Mouse (Mus musculus) forebrain, postnatal 0 days (tissue): ENCODE results near the gene Tspan33. TPM values are rescaled to one million over a fixed set of nuclear protein-coding genes. Genes with fewer than 3 reads are reported as not detected.
A peak's percentile ranks its signal among the peaks of the same experiment; 100 is the strongest.

Experiments used
- ATAC-seq: fragments of 200-750 bp; cut with Nextera tagmentation; 2 replicates; pipeline ENCODE4 v1.8.0; 2017; ENCODE audit warnings: mild to moderate bottlenecking, moderate library complexity
- DNase-seq: peaks from one replicate; pipeline ENCODE4 v3.0.0-alpha.2; 2015
- H3K27ac ChIP-seq: fragments of 300-500 bp; sonication (generic); 2 replicates; pipeline ENCODE4 v1.5.1; 2014; ENCODE audit warnings: low read depth, mild to moderate bottlenecking, antibody characterized with exemption, low read length, moderate library complexity, mixed read lengths
- H3K27me3 ChIP-seq: fragments of 300-500 bp; sonication (generic); 2 replicates; pipeline ENCODE4 v1.6.1; 2014; ENCODE audit warnings: mild to moderate bottlenecking, low read length, mixed read lengths; ENCODE audit not compliant: insufficient read depth
- H3K36me3 ChIP-seq: fragments of 300-500 bp; sonication (generic); 2 replicates; pipeline ENCODE4 v1.6.1; 2014; ENCODE audit warnings: mild to moderate bottlenecking, moderate library complexity; ENCODE audit not compliant: insufficient read depth
- H3K4me1 ChIP-seq: fragments of 300-500 bp; sonication (generic); 2 replicates; pipeline ENCODE4 v1.6.1; 2014; ENCODE audit warnings: antibody characterized with exemption; ENCODE audit not compliant: insufficient read depth
- H3K4me2 ChIP-seq: fragments of 300-500 bp; sonication (generic); 2 replicates; pipeline ENCODE4 v1.6.1; 2014; ENCODE audit warnings: low read depth, mild to moderate bottlenecking, moderate library complexity
- H3K4me3 ChIP-seq: fragments of 300-500 bp; sonication (generic); 2 replicates; pipeline ENCODE4 v1.5.1; 2014; ENCODE audit warnings: low read depth, low read length, mixed read lengths
- H3K9ac ChIP-seq: fragments of 300-500 bp; sonication (generic); 2 replicates; pipeline ENCODE4 v1.6.1; 2014; ENCODE audit warnings: mild to moderate bottlenecking
- H3K9me3 ChIP-seq: fragments of 300-500 bp; sonication (generic); 2 replicates; pipeline ENCODE4 v1.6.1; 2016; ENCODE audit warnings: low read length
- CTCF ChIP-seq: sonication (generic); IDR thresholded peaks from 2 replicates; pipeline ENCODE4 v1.5.1; 2016; ENCODE audit warnings: antibody characterized with exemption, control low read depth, low read depth
- WGBS: fragments of 180-500 bp; shearing (Covaris S2); extraction: QIAGEN DNeasy Blood & Tissue Kit; methylation state at CpG from one replicate; pipeline ENCODE4 v1.1.7; 2014; 5-methylcytosine and 5-hydroxymethylcytosine counted together
- polyA plus RNA-seq: library from polyadenylated mRNA; unstranded; fragments of >200 nt; fragmentation: Nextera tagmentation; extraction: Ambion mirVana; gene quantifications from 2 replicates; pipeline ENCODE4 v1.2.1, GENCODE M21; 2015
- total RNA-seq: library from RNA; depleted of rRNA; stranded (reverse); fragments of >200 nt; gene quantifications from 2 replicates; pipeline ENCODE4 v1.2.3, GENCODE M21; 2014; rRNA removed

Gene Tspan33
- total RNA-seq (7.6 and 12.5 TPM in 2 replicates), polyA plus RNA-seq (6.8 and 9.4 TPM in 2 replicates)

GRCm38 (mm10) chr6:29693953-29694352, at the start of gene Tspan33:
Tspan33 (plus strand) TSS chr6:29694222.
- DNase-seq (peak; percentile 90), ATAC-seq (peak; percentile 99)
- TF ChIP-seq CTCF, result no peak
- Histone ChIP-seq H3K4me1 (0 out of 2 replicates have a peak, but pooled peaks cover 6% of the 10 kb centered on the region), H3K4me2 (peak within 1 kb of the TSS; percentile 99), H3K9me3 (no peaks in the 10 kb centered on the region), H3K36me3 (no peaks in the 10 kb centered on the region), H3K27ac (no peak within 1 kb of the TSS), H3K27me3 (peaks cover 6% of the 10 kb centered on the region; the same call in 1 of the 2 replicates), H3K4me3 (peak within 1 kb of the TSS; percentile 82), H3K9ac (peak within 1 kb of the TSS; percentile 63)
- under 1% methylated on average over 28 of the region's 41 CpGs for WGBS

GRCm38 (mm10) chr6:29649494-29650169, 44.4 kb upstream of the Tspan33 start:
- Histone ChIP-seq H3K36me3 (no peaks in the 10 kb centered on the region), H3K4me3 (no peak overlapping the region), H3K4me2 (no peak overlapping the region), H3K4me1 (no peaks in the 10 kb centered on the region), H3K27me3 (no peaks in the 10 kb centered on the region), H3K9ac (no peak overlapping the region), H3K27ac (no peak overlapping the region), H3K9me3 (no peaks in the 10 kb centered on the region)
- DNase-seq (peak; percentile 90), ATAC-seq (peak; percentile 78)
- TF ChIP-seq CTCF, result peak; percentile 91
- 29% methylated on average over 14 of the region's 14 CpGs for WGBS

GRCm38 (mm10) chr6:29650170-29650549, 43.9 kb upstream of the Tspan33 start:
- DNase-seq (no peak), ATAC-seq (no peak)
- Histone ChIP-seq H3K4me1 (no peaks in the 10 kb centered on the region), H3K27me3 (no peaks in the 10 kb centered on the region), H3K4me2 (no peak overlapping the region), H3K4me3 (no peak overlapping the region), H3K36me3 (no peaks in the 10 kb centered on the region), H3K27ac (no peak overlapping the region), H3K9me3 (no peaks in the 10 kb centered on the region), H3K9ac (no peak overlapping the region)
- TF ChIP-seq CTCF, result no peak
- WGBS, result 63% methylated on average over 10 of the region's 10 CpGs

GRCm38 (mm10) chr6:29653271-29653670, 40.8 kb upstream of the Tspan33 start:
- no peak for DNase-seq
- Histone ChIP-seq H3K27me3 (no peaks in the 10 kb centered on the region), H3K9me3 (no peaks in the 10 kb centered on the region), H3K4me1 (no peaks in the 10 kb centered on the region), H3K27ac (no peak overlapping the region), H3K9ac (no peak overlapping the region), H3K4me3 (no peak overlapping the region), H3K4me2 (no peak overlapping the region), H3K36me3 (no peaks in the 10 kb centered on the region)
- TF ChIP-seq CTCF, result no peak
- no peak for ATAC-seq

- no peak overlapping the region for H3K4me3 ChIP-seq
- no peak for DNase-seq
- no peak overlapping the region for H3K27ac ChIP-seq
- H3K4me1 ChIP-seq, result no peaks in the 10 kb centered on the region
- H3K27me3 ChIP-seq, result no peaks in the 10 kb centered on the region
- 89% methylated on average over 3 of the region's 3 CpGs for WGBS
- ATAC-seq, result no peak
- H3K36me3 ChIP-seq, result no peaks in the 10 kb centered on the region
- no peak overlapping the region for H3K4me2 ChIP-seq
- no peak overlapping the region for H3K9ac ChIP-seq
- no peaks in the 10 kb centered on the region for H3K9me3 ChIP-seq
- TF ChIP-seq CTCF, result no peak
These were observed 35.2 kb upstream of the Tspan33 start for GRCm38 (mm10) chr6:29658626-29659475.

- Histone ChIP-seq H3K27ac (no peak overlapping the region), H3K9me3 (no peaks in the 10 kb centered on the region), H3K4me2 (no peak overlapping the region), H3K4me3 (no peak overlapping the region), H3K4me1 (no peaks in the 10 kb centered on the region), H3K36me3 (no peaks in the 10 kb centered on the region), H3K9ac (no peak overlapping the region), H3K27me3 (no peaks in the 10 kb centered on the region)
- DNase-seq (no peak), ATAC-seq (no peak)
- TF ChIP-seq CTCF, result no peak
- WGBS, result 90% methylated on average over 2 of the region's 2 CpGs
These were observed 34.1 kb upstream of the Tspan33 start for GRCm38 (mm10) chr6:29659964-29660363.
